Mouse (Mus musculus) liver, embryonic 14.5 days (tissue): ENCODE results near the gene Macf1. TPM values are rescaled to one million over a fixed set of nuclear protein-coding genes. Genes with fewer than 3 reads are reported as not detected.
A peak's percentile ranks its signal among the peaks of the same experiment; 100 is the strongest.

Source experiments
- ATAC-seq: fragments of 200-750 bp; cut with Nextera tagmentation; 2 replicates; pipeline ENCODE4 v1.8.0; 2017; ENCODE audit warnings: moderate number of reproducible peaks, mild to moderate bottlenecking, moderate library complexity; ENCODE audit not compliant: insufficient read depth
- DNase-seq, 3 experiments: peaks; one replicate each; pipeline ENCODE4 v3.0.0-alpha.2; 2012 to 2013; ENCODE audit warnings: low read depth in 3 of 3, low spot score in 3 of 3
- H3K27ac ChIP-seq: fragments of 300-500 bp; sonication (generic); 2 replicates; pipeline ENCODE4 v1.5.1; 2014; ENCODE audit warnings: moderate library complexity, mild to moderate bottlenecking, control low read depth, inconsistent platforms
- H3K27me3 ChIP-seq: fragments of 300-500 bp; sonication (generic); 2 replicates; pipeline ENCODE4 v1.6.1; 2014; ENCODE audit warnings: mild to moderate bottlenecking, low read length, moderate library complexity; ENCODE audit not compliant: control insufficient read depth, insufficient read depth
- H3K36me3 ChIP-seq: fragments of 300-500 bp; sonication (generic); replicated peaks from 2 replicates; pipeline ENCODE4 v1.6.1; 2014; ENCODE audit warnings: low read depth; ENCODE audit not compliant: control insufficient read depth, insufficient read depth
- H3K4me1 ChIP-seq, 2 experiments: fragments of 200-500 bp in 1 of 2; fragments of 300-500 bp in 1 of 2; sonication (generic) in 1 of 2; replicated peaks; 2 replicates each; pipeline ENCODE4 v1.6.1; 2012 to 2014; ENCODE audit warnings: antibody characterized with exemption in 1 of 2, inconsistent platforms in 1 of 2, low read length in 1 of 2; ENCODE audit not compliant: control insufficient read depth in 2 of 2, insufficient read depth in 2 of 2
- H3K4me2 ChIP-seq: fragments of 300-500 bp; sonication (generic); 2 replicates; pipeline ENCODE4 v1.6.1; 2014; ENCODE audit warnings: low read depth, mild to moderate bottlenecking, control low read depth, moderate library complexity
- H3K4me3 ChIP-seq, 2 experiments: fragments of 200-500 bp in 1 of 2; fragments of 300-500 bp in 1 of 2; sonication (generic) in 1 of 2; 2 replicates each; pipeline ENCODE4 v1.5.1; 2012 to 2014; ENCODE audit warnings: low read depth in 2 of 2, low read length in 2 of 2, mild to moderate bottlenecking in 2 of 2, control low read depth in 1 of 2, inconsistent platforms in 1 of 2, moderate library complexity in 1 of 2; ENCODE audit not compliant: insufficient read depth in 1 of 2
- H3K9ac ChIP-seq: fragments of 300-500 bp; sonication (generic); replicated peaks from 2 replicates; pipeline ENCODE4 v1.6.1; 2014; ENCODE audit warnings: mild to moderate bottlenecking, control low read depth, moderate library complexity
- H3K9me3 ChIP-seq: fragments of 300-500 bp; sonication (generic); 2 replicates; pipeline ENCODE4 v1.6.1; 2016; ENCODE audit warnings: low read length, mixed read lengths; ENCODE audit not compliant: control insufficient read depth
- CTCF ChIP-seq: IDR thresholded peaks from 2 replicates; pipeline ENCODE4 v1.5.1; 2016; ENCODE audit warnings: antibody characterized with exemption, low read depth, control low read depth
- EP300 ChIP-seq: IDR thresholded peaks from 2 replicates; pipeline ENCODE4 v1.6.1; 2016; ENCODE audit warnings: antibody characterized with exemption, low read depth
- WGBS: fragments of 180-500 bp; shearing (Covaris S2); extraction: QIAGEN DNeasy Blood & Tissue Kit; methylation state at CpG from one replicate; pipeline ENCODE4 v1.1.7; 2014; ENCODE audit not compliant: insufficient replicate concordance; 5-methylcytosine and 5-hydroxymethylcytosine counted together
- polyA plus RNA-seq, 2 experiments: library from polyadenylated mRNA; depleted of rRNA in 1 of 2; stranded (reverse) in 1 of 2; unstranded in 1 of 2; fragments of >200 nt; fragmentation: Nextera tagmentation in 1 of 2; extraction: Ambion mirVana in 1 of 2; gene quantifications; 2 replicates each; pipeline versions ENCODE4 v1.2.1 to v1.2.3; 2012 to 2014

Macf1 gene
- polyA plus RNA-seq, 2 experiments = 13.4 to 15.1 TPM

- Histone ChIP-seq H3K9ac (no peak overlapping the region), H3K36me3 (no peaks in the 10 kb centered on the region), H3K27ac (no peak overlapping the region), H3K4me3 (peak overlapping the region in 1 of 2 experiments; percentile 40; a peak in 2 of 4 replicates), H3K9me3 (no peaks in the 10 kb centered on the region), H3K4me1 (peaks cover 20 to 30% of the 10 kb centered on the region in 2 experiments), H3K4me2 (peak overlapping the region; percentile 36), H3K27me3 (no peaks in the 10 kb centered on the region)
- peak; percentile 63 for ATAC-seq
- no peak for DNase-seq
- 19% methylated on average over 6 of the region's 6 CpGs for WGBS
- no peak for TF ChIP-seq EP300
- TF ChIP-seq CTCF = no peak
Observed at GRCm38 (mm10) chr4:123564051-123564791, 119.9 kb downstream of the Macf1 start.

- Histone ChIP-seq H3K4me3 (no peak overlapping the region), H3K27ac (no peak overlapping the region), H3K9ac (no peak overlapping the region), H3K4me1 (peaks cover 20 to 30% of the 10 kb centered on the region in 2 experiments), H3K4me2 (no peak overlapping the region), H3K27me3 (no peaks in the 10 kb centered on the region), H3K9me3 (no peaks in the 10 kb centered on the region), H3K36me3 (no peaks in the 10 kb centered on the region)
- ATAC-seq = no peak
- DNase-seq = no peak
- TF ChIP-seq CTCF = no peak
- TF ChIP-seq EP300 = no peak
- 49% methylated on average over 3 of the region's 3 CpGs for WGBS
Observed at GRCm38 (mm10) chr4:123562177-123562815, 121.9 kb downstream of the Macf1 start.

- Histone ChIP-seq H3K36me3 (no peaks in the 10 kb centered on the region), H3K27me3 (no peaks in the 10 kb centered on the region), H3K9ac (no peak overlapping the region), H3K27ac (no peak overlapping the region), H3K4me1 (peaks cover 20 to 29% of the 10 kb centered on the region in 2 experiments), H3K9me3 (no peaks in the 10 kb centered on the region), H3K4me2 (no peak overlapping the region), H3K4me3 (no peak overlapping the region)
- no peak for ATAC-seq
- DNase-seq = no peak
- WGBS = 75% methylated on average over 4 of the region's 4 CpGs
- TF ChIP-seq EP300 (no peak), CTCF (no peak)
Observed at GRCm38 (mm10) chr4:123560896-123561295, 123.3 kb downstream of the Macf1 start.

GRCm38 (mm10) chr4:123558496-123558895 is 125.7 kb downstream of the Macf1 start:
- H3K27ac ChIP-seq = no peak overlapping the region
- H3K9me3 ChIP-seq = no peaks in the 10 kb centered on the region
- 67% methylated on average over 2 of the region's 2 CpGs for WGBS
- DNase-seq (no peak), ATAC-seq (no peak)
- no peak overlapping the region for H3K9ac ChIP-seq
- no peak for TF ChIP-seq CTCF
- no peak for TF ChIP-seq EP300
- H3K27me3 ChIP-seq = no peaks in the 10 kb centered on the region
- peaks cover 0 to 17% of the 10 kb centered on the region in 2 experiments; a peak in 3 of 4 replicates for H3K4me1 ChIP-seq
- H3K36me3 ChIP-seq = no peaks in the 10 kb centered on the region
- H3K4me2 ChIP-seq = no peak overlapping the region
- H3K4me3 ChIP-seq = no peak overlapping the region

- H3K4me3 ChIP-seq = no peak overlapping the region
- no peak overlapping the region for H3K27ac ChIP-seq
- H3K27me3 ChIP-seq = no peaks in the 10 kb centered on the region
- no peak overlapping the region for H3K4me2 ChIP-seq
- H3K9ac ChIP-seq = no peak overlapping the region
- H3K4me1 ChIP-seq = peaks cover 3 to 20% of the 10 kb centered on the region in 2 experiments; a peak in 3 of 4 replicates
- H3K36me3 ChIP-seq = no peaks in the 10 kb centered on the region
- ATAC-seq = no peak
- H3K9me3 ChIP-seq = no peaks in the 10 kb centered on the region
- DNase-seq = no peak
- TF ChIP-seq EP300 = no peak
- TF ChIP-seq CTCF = no peak
Observed at GRCm38 (mm10) chr4:123555251-123555650, 128.9 kb downstream of the Macf1 start.
